Mouse (Mus musculus): ENCODE data around the gene Ercc8.

Ercc8 gene

DNA sequence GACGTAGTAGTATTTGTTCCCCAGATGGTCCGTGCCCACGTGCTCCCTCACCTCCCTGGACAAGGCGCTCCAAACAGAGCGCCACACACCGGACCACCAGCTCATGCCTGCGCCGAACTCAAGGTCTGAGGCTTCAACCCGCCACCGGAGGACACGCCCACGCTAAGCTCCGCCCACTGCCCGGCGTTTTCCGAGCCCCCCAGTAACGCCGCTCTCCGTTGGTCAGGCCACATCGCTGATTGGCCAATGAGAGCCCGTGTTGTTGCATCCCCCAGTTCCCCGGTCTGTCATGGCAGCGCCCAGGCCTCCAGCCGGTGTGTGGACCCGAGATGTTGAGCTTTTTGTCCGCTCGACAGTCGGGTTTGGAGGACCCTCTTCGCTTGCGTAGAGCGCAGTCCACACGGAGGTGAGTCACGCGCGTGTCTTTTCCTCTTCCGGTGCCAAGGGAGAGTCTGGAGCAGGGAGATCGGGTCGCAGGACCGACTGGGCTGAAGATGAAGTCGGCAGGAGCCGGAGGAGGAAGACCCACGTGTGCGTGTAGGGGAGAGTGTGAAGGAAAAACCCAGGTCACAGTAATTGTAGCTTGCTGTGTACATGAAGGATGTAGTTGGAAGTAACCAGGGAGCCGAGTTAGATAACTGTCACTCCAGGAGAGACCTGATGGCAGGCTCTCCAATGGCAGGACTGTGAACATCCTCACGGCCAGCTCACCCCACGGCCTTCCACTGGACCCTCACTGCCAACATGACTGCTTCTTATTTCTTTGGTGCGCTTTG lies at the start of gene Ercc8, which contains the start of gene Ndufaf2:
Gene Ercc8, plus strand, starts transcription at position 267 of the 776 bp plus-strand sequence.
Gene Ndufaf2, minus strand, starts transcription at position 159 of the 776 bp plus-strand sequence.
- in situ Hi-C loops (cut with MboI, MseI) = loop anchor here (5.0 to 10.0 kb wide), 2 partner anchors 159 to 1396 kb away; partner anchors contain the start of gene Depdc1b (in 1 of the 2)

DNA sequence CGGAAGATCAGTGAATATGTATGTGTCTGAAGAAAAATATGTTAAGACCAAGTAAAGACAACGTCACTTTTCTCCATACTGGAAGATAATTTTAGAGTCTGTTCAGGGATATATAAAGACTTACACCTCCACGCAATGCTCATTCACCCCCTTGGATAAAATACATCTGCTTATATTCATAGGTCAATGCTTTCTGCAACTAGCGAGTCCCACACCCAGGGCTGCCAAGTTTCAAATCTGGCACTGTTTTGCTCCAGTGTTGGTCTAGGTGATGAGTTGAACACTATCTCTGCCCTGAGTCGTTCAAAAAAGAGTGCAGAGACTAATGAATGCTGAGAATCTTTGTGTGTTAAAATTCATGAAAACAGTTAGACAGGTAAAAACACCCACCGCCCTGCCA lies 47.6 kb upstream of the Ercc8 start:
- in situ Hi-C loops (cut with MboI, MseI) = no loop called here

DNA sequence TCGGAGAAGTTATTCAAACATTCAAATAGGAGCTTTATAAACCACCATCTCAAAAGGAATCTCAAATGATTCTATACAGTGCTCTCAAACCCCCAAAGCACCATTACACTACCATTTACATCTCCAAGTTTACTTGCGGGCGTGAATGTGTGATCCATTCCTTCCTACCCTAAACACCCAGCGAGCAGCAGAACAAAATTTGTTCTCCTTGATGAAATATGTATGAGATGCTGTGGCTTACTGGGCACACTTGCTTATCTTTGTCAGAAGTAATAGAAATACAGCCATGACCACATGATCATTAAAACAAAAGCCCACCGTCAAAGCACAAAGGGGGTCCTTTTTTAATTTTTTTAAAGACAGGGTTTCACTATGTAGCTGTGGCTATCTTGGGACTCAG lies 45.0 kb upstream of the Ercc8 start:
- in situ Hi-C loops (cut with MboI, MseI) = no loop called here

DNA sequence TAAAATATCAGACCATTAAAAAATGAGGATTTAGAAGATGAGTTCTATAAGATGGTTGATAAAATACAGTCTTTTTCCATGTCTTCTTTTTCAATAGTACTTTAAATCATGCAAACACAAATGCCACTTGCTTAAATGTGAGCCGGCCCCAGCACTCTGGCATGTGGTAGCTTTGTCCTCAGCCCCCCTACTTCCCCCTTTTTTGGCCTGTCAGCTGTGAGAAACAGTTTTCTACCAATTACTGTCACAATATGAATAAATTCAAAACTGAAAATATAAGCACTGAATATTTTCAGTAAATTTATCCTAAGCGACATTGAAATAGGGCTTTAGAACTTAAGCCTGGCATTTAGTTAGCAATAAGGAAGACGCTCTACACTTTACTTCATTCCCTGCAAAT lies 44.3 kb upstream of the Ercc8 start:
- in situ Hi-C loops (cut with MboI, MseI) = no loop called here

DNA sequence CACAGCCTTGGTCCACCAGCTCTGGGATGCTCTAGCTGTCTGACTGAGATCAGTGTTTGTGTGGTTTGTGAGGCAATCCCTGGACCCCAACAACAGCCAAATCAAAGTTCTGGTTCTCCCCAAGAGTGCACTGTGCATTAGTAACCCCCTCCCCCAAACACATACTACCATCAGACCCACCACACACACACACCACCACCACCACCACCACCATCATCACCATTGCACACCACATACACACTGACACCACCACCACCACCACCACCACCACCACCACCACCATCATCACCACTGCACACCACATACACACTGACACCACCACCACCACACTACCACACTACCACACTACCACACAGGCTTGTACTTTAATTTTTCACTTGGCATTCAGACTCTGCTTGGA lies 40.9 kb upstream of the Ercc8 start:
- in situ Hi-C loops (cut with MboI, MseI) = no loop called here

DNA sequence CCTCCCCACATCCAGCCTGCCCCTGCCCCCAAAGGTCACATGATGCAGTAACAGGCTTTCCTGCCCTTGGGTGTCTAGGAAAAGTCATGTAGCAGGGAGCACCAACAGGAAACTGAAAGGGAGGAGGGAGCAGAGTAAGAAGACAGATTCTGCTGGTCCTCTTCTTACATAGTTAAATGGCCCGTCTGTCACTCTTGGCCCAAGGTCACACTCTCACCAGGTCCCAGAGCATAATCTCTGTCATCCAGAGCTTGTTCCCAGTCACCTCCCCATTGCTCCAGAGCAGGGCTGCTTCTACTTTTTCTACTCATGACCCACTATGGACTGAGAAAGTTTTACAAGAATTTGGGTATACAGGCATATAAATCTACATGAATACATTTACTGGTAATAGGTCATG lies 40.3 kb upstream of the Ercc8 start:
- in situ Hi-C loops (cut with MboI, MseI) = no loop called here

DNA sequence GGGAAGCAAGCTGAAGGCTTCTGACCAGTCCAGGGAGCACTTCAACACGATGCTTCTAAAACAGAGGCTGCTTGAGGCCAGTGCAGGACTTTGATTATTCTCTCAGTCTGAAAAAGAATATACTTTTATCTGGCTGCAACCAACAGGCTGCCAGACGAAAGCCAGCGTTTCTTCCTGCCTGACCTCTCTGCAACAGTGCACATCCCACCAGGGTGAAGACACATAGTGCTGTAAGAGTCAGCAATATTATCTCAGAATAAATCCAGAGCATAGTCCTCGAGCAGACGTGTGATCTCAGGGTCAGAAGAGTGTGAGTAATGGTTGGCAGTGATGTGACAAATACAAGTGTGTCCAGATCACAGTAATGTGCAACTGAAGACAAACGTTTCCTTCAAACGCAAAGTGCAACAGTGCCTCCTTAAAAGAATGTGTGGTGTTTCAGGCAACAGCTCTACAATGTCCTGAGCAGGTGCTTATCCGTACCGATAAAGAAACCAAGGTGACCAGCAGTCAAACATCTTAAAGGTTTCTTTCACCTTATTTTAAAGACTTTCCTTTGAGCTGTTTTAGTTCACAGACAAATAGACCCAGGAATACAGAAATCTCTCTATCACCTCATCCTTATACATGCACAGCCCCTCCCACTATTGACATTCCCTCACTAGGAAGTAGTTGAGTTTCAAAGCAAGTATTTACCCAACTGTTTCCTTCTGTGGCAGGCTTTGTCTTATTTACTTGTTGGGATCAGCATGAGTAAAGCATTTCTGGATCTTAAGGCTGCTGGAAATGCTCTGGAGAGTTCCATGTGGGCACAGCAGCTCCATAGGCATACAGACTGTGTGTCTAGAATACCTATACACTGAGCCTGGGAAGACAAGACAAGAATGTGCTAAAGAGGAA lies 38.9 kb upstream of the Ercc8 start:
- in situ Hi-C loops (cut with MboI, MseI) = no loop called here

DNA sequence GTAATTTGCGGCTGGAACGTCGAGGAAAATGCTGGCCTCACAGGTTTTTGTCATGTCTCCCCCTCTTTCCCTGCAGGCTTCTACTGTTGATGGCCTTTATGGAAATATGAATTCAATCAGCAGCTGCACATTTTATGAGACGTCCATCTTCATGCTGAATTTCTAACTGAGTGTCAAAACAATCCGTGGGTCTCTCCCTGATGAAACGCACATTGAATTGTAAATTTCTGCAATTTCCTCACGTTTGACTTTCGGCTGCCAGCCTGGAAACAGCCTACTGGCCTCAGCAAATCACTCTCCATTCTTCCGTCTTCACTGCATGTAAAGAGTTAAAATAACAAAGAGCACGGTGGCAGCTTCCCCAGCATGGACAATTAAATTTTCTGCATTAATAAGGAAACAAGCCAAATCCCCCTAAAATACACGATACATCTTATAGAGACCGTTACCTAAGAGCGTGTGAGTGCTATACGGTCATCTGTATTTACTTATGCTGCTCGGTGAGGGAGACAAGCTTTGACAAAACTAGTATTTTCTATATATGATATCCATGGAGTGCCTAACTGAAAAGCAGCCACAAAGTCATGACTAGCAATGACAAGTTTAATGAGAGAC lies 35.3 kb upstream of the Ercc8 start:
- in situ Hi-C loops (cut with MboI, MseI) = no loop called here

DNA sequence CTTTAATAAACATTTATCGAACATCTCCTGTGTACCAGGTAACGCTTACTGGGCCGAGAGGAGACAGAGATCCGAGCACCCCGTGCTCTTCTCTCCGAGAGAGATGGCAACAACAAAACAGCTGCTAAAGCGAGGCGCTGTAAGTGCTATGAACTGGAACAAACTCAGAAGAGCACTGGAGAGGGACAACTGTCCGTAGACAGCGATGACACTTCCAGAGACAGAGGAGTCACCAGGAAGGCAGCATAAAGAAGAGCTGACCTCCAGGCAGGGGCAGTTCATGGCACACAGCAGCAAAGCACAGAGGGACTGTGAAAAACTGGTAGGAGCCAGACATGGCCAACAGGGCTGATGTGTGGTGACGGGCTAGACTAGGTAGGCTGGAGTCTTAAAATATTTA lies 34.4 kb upstream of the Ercc8 start:
- in situ Hi-C loops (cut with MboI, MseI) = no loop called here

DNA sequence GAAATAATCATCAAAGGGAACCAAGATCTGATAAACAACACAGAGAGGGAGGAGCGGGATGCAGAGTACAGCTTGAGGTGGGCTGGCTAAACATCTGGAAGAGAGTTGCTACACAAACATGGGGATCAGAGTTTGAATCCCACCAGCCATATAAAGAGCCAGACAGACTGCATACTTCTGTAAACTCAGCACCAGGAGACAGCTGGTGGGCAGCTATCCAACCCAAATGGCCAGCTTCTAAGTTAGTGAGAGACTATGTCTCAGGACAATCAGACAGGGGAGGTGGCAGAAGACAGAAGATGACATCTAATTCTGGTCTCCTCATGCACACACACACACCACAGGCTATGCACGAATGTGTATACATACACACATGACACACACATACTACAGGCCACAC lies 32.3 kb upstream of the Ercc8 start:
- in situ Hi-C loops (cut with MboI, MseI) = no loop called here

DNA sequence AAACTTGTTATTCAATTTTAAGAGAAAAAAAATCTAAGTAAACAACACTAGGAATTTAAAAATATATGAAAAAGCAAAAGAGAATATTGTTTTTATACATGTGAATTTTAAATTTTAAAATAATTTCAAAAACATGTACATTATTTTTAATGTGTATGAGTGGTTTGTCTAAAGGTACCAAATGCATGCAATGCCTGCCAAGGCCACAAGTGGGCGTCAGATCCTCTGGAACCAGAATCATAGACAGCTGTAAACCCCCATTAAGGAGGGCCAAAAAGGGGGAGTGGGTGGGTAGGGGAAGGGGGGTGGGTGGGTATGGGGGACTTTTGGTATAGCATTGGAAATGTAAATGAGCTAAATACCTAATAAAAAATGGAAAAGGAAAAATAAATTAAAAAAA lies 31.4 kb upstream of the Ercc8 start:
- in situ Hi-C loops (cut with MboI, MseI) = no loop called here

DNA sequence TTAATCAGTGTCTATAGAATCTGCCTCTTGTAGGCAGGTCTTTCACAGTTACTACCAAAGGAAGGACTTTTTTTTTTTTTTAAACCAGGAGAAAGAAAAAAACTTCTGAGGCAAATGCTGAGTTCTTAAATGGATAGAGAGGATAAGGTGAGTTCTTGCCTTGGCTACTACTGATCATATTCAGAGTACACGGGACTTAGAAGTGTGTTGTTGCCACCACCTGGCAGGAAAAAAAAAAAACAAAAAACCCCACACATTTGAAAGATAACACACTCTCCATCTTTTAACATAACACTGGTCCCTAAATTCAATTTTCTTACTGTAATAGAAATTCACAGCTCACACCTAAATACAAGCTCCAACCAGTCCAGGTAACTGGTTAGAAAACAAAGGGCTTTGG lies 30.6 kb upstream of the Ercc8 start:
- in situ Hi-C loops (cut with MboI, MseI) = no loop called here

DNA sequence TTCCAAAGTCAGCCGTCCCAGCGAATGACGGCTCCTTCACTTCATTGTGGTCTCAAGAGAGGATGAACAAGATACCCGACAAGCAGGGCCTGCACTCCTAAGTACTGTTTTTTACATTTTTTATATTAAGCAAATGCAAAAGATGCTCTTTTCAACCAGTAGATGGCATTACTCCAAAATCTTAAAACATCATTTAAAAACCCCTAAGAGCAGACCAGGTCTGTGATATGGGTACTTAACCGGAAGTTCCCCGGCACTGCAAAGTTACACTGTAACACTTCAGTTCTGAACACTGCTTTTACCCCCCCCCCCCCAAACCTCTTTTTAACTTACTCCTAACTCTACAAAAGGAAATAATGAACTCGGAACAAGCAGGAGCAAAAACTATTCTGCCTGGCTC lies 29.5 kb upstream of the Ercc8 start:
- in situ Hi-C loops (cut with MboI, MseI) = no loop called here

DNA sequence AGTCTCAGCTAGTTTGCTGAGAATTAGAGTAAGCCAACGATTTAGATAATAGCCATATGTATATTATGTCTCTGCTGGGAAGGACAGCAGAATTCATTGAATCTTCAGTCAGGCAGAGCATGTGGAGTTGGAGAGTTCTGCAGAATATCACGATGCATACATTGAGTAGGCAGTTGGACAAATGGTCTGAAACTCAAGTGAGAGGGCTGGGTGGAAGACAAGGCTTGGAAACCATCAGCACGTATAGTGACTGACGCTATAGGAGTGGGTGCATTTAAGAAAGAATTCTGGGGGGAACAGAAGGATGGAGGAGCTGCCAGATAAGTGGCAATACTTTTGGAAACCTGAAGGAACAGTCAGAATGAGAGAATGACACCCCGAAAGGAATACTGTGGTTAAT lies 27.8 kb upstream of the Ercc8 start:
- in situ Hi-C loops (cut with MboI, MseI) = no loop called here

DNA sequence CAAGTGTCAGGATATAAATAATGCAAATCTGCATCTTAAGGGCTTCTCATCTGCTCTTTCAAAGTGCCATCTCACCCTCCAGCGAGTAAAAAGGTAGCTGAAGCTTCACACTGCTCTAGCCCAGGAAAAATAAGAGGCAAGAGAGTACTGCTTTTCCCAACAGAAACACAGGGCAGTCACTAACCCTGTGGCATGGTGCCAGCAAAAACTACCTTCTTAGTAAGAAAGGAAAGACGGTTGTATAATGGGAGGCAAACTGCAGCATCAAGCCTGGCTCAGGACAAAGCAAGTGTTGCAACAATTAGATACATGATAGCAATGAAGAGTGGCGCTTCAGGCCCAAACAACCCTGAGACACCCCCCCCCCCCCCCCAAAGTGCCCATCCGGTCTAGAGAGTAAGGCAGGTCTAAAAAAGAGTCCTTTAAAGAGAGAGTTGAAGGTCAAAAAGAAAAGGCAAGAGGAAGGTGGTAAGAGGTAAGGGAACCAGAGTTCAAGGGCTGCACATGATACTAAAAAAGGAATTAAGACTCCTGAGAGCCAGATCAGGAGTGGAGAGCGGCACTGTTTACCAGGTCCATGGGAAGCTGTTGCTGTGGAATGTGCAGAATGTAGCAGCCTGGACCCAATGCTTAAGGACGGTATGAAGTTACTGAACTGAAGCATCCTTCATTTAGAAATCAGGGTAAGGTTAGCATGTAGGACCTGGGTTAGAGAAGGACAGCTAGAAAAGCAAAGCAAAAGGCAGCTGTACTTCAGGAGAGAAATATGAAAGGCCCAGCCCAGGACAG lies 26.3 kb upstream of the Ercc8 start:
- in situ Hi-C loops (cut with MboI, MseI) = no loop called here

DNA sequence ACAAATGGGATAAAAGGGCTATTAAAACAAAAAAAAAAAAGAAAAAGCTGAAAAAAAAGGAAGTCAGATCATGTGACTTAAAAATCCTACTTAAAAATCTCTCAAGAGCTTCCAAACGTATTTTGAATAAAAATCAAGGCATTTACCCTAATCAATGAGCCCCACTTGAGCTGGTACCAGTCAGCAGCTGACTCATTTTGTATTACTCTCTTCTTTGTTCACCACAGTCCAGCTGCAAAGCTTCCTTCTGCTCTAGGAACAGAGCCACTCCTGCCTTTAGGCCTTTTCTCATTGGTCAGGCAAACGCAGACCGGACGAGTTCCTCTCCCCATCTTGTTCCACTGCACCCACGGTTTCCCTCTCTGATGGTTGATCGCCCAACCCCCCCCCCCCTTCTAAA lies 22.9 kb upstream of the Ercc8 start:
- in situ Hi-C loops (cut with MboI, MseI) = no loop called here

DNA sequence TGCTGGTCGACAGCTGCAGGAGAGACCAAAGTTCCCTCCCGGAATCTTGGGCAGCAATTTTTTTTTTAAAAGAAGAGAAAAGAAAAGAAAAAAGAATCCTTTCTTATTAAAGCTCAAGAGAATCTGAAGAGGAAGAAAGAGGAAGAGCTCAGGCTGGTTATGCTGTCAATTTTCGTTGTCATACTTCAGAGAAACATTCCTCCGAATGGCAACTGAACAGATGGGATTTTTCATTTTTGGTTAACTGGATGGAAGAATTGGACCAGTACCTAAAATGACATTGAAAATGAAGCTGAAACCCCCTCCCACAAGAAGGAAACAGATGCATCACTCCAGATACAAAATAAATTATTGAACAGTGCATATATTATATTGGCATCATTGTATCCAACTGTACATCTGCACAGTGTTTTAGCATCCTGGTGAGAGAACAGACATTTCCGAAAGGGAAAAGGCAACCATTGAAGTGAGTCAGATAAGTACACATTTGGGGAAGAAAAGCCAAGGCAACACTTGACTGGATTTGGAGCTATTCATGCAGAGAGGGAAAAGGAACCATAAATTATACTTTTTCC lies 20.0 kb upstream of the Ercc8 start:
- in situ Hi-C loops (cut with MboI, MseI) = no loop called here

DNA sequence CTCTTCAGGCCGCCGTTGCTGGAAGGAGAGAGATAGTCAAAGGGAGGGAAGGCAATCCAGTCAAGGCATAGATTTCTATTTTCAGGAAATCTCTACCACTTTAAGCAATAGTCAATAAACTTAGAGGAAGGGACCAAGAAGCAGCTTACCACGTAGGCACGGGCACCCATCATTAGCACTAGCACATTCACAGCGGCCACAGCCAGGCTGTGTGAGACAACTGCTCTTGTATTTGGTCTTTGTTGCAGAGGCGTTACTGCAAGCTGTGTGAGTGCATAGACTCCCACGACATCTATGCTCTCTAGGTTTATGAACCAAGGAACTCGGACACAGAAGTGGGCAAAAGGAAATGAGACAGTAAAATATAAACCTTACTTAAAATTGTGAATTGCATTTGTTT lies 14.4 kb upstream of the Ercc8 start:
- in situ Hi-C loops (cut with MboI, MseI) = no loop called here

DNA sequence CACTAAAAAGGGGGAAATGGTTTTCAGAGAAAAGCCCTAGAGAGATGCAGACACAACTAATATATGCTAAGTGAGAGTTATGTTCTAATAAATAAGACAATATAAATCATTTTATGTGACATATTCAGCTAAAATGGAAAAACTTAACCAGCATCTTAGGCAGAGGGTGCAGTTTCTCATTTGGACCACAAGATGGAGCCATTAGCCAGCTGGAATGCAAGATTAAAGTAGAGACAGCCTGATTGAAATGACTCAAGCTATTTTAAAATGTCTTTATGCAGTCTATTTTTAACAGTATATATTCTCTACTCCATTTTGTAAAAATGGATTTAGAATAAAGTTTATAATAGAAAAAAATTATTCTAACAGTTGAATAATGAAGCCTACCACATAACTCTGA lies 6.7 kb upstream of the Ercc8 start:
- in situ Hi-C loops (cut with MboI, MseI) = loop anchor here in 1 of 2 experiments (10.0 kb wide), 1 partner anchor 1403 kb away; no protein-coding TSS in a partner anchor

DNA sequence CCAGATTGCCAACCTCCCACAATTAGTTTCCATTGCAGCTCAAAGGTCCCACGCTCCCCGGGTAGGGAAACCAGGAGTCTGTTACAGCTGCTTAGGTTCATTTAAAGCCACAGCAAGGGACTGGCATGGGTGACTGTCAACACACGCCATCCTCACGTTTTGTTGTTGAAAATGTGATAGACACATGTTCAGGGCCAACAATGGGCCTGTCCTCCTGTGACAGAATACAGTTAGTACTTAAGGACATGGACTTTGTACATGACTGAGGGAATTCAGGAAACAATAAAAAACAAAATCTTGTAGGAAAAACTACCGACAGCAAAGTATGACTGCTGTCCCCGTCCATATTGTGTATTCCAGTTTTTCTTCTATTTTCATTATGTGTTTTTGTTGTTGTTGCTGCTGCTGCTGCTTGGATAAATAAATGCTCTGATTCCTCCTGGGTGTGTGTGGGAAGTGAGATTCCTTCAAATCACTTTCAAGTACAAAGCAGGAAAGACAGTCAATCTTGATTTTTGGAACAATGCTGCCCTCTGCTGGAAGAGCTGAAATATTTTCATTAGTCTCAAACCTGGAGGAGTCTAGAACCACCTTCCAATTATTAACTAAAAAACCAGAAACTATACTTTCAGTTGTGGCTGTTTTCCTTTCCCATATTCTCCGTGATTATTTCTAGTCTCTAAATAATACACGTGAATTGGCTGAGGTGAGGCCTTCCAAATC lies 5.7 kb upstream of the Ercc8 start:
- in situ Hi-C loops (cut with MboI, MseI) = loop anchor here in 1 of 2 experiments (10.0 kb wide), 1 partner anchor 1402 kb away; no protein-coding TSS in a partner anchor

Measured in T-helper 17 cell (primary cell).